Mouse (Mus musculus): ENCODE data around the gene Abhd12.
A peak's percentile ranks its signal among the peaks of the same experiment; 100 is the strongest.

Gene Abhd12

DNA sequence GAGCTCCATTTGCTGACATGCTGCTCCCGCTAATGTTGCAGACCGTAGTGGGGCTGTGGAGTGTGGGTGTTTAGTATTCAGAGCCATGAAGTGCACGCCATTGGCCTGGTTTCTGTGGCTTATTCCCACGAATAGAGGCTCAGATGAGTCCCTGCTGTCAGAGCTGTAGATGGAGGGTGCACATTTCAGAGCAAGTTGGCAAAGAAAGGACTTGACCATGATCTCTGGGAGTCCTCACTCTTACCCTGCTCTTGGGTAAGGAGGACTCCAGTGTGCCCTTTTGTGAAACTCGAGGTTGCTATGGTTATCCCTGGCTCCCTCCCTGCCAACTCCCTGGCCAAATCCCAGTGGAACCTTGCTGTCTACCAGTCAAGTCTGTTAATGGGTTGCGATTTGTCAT is 96.2 kb downstream of the Abhd12 start:
- no peak for DNase-seq (ENCODE audit: low spot score)

DNA sequence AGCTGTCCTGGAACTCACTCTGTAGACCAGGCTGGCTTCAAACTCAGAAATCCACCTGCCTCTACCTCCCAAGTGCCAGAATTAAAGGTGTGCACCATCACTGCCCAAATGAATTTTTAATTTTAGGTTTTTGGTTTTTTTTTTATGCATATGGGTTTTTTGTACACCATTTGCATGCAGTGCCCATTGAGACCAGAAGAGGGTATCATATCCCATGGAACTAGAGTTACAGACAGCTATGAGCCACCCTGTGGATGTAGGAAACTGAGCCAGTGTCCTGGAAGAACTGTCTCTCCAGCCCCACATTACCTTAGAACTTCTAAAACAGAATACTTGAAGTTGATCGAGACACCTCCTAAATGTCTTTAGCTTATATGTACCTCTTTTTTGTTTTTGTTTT is 101.5 kb downstream of the Abhd12 start:
- DNase-seq (ENCODE audit: low spot score) = no peak

DNA sequence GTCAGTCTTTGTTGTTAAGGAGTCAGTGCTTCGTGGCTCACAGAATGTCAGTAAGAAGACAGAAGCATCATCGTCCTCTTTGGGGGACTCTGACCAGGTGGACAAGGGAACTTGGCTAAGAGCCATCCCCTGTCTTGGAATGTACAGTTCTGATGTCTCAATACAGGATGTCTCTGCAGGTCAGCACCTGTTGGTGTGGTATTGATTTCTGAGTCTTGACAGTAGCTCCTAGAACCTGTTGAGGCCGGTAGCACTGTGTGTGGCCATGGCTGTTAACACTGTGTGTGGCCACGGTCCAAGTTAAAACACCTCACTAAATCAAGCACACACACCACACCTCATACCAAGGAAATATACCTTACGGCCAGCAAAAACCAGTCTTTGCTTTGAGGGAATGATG is 103.9 kb downstream of the Abhd12 start:
- peak; percentile 53 for DNase-seq (ENCODE audit: low spot score)

- DNase-seq (ENCODE audit: low spot score) = no peak
These were observed 106.5 kb downstream of the Abhd12 start for GRCm38 (mm10) chr2:150798084-150798483.

DNA sequence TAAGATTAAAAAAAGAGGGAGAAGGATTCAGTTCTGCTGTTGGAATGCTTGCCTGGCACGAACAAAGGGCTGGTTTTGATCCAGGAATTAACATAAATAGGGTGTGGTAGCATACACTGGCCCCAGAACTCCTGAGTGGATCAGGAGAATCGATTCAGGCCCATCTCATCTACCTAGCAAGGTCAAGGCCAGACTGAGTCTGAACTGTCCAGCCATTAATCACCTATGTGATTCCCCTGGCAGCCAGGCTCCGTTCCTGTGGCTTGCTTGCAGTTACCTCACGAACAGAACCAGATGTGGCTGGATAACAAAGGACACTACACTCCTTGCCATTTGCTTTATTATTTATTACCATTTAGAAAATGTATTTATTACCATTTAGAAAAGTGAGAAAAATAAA is 111.2 kb downstream of the Abhd12 start:
- no peak for DNase-seq (ENCODE audit: low spot score)

- peak; percentile 88 for DNase-seq (ENCODE audit: low spot score)
These were observed 115.6 kb downstream of the Abhd12 start for GRCm38 (mm10) chr2:150788768-150789550.

GRCm38 (mm10) chr2:150787234-150787771 is 117.2 kb downstream of the Abhd12 start:
- no peak for DNase-seq (ENCODE audit: low spot score)

DNA sequence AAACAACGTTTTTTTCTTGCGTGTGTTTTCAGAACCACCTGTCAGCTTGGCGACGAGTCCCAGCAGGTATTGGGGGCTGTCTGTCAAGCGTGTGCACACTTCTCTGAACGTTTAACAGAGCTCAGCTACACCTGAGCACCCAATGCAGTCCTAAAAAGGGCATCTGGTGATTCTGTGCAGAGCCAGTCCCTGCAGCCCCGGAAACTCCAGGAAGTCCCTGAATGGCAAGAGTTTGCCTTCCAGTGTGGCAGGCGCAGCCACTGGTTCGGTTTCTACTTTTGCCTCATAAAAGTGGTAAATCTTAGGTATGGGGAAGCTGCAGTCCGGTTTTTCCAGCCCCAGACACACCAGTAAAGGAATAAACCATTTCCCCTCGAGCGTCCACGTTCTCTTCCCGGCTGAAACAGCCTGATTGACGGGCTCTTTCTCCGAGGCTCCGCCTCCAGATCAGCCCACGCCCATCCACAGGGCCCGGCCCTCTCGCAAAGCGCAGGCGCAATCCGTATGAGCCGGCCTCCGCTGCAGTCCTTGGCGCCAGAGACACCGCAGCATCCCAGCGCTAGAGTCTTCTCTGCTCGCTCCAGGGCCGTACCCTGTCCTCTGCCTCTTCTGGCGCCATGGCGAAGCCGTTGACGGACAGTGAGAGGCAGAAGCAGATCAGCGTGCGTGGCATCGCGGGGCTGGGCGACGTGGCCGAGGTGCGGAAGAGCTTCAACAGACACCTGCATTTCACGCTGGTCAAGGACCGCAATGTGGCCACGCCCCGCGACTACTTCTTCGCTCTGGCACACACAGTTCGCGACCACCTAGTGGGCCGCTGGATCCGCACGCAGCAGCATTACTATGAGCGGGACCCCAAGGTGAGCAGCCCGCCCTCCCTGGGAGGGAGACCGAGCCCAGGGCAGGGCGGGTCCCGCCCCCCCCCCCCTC is 118.0 kb downstream of the Abhd12 start, which contains the start of gene Pygb:
Gene Pygb, plus strand, starts transcription at position 485 of the 930 bp plus-strand sequence.
- DNase-seq (ENCODE audit: low spot score) = peak; percentile 89

- no peak for DNase-seq (ENCODE audit: low spot score)
These were observed 121.7 kb downstream of the Abhd12 start for GRCm38 (mm10) chr2:150782801-150783200.

All from urinary bladder, postnatal 14 days (tissue).